Mouse (Mus musculus) neural tube, embryonic 12.5 days (tissue): Measurements from ENCODE around the gene Nfatc3. TPM values are rescaled to one million over a fixed set of nuclear protein-coding genes. Genes with fewer than 3 reads are reported as not detected.
A peak's percentile ranks its signal among the peaks of the same experiment; 100 is the strongest.

Source experiments
- ATAC-seq: fragments of 200-750 bp; cut with Nextera tagmentation; 2 replicates; pipeline ENCODE4 v1.8.0; 2017; ENCODE audit warnings: low read depth, mild to moderate bottlenecking, moderate TSS enrichment, moderate library complexity; ENCODE audit not compliant: low FRiP score
- H3K27ac ChIP-seq: fragments of 300-500 bp; sonication (generic); 2 replicates; pipeline ENCODE4 v1.5.1; 2016
- H3K27me3 ChIP-seq: fragments of 300-500 bp; sonication (generic); replicated peaks from 2 replicates; pipeline ENCODE4 v1.6.1; 2016; ENCODE audit warnings: mild to moderate bottlenecking
- H3K36me3 ChIP-seq: fragments of 300-500 bp; sonication (generic); 2 replicates; pipeline ENCODE4 v1.6.1; 2016; ENCODE audit warnings: mild to moderate bottlenecking
- H3K4me1 ChIP-seq: fragments of 300-500 bp; sonication (generic); 2 replicates; pipeline ENCODE4 v1.6.1; 2016
- H3K4me2 ChIP-seq: fragments of 300-500 bp; sonication (generic); replicated peaks from 2 replicates; pipeline ENCODE4 v1.6.1; 2016; ENCODE audit warnings: mild to moderate bottlenecking
- H3K4me3 ChIP-seq: fragments of 300-500 bp; sonication (generic); 2 replicates; pipeline ENCODE4 v1.5.1; 2016
- H3K9ac ChIP-seq: fragments of 300-500 bp; sonication (generic); 2 replicates; pipeline ENCODE4 v1.6.1; 2016; ENCODE audit warnings: mild to moderate bottlenecking
- H3K9me3 ChIP-seq: fragments of 300-500 bp; sonication (generic); 2 replicates; pipeline ENCODE4 v1.6.1; 2016; ENCODE audit warnings: mild to moderate bottlenecking
- WGBS: fragments of 180-500 bp; shearing (Covaris S2); methylation state at CpG from one replicate; pipeline ENCODE4 v1.1.7; 2016; 5-methylcytosine and 5-hydroxymethylcytosine counted together
- polyA plus RNA-seq: library from polyadenylated mRNA; unstranded; fragments of >200 nt; fragmentation: Nextera tagmentation; extraction: Ambion mirVana; gene quantifications from 2 replicates; pipeline ENCODE4 v1.2.1, GENCODE M21; 2016

Nfatc3 gene
- polyA plus RNA-seq, 1 experiment from 2014 or later = 4.4 TPM

- Histone ChIP-seq H3K9me3 (no peaks in the 10 kb centered on the region), H3K27me3 (no peaks in the 10 kb centered on the region), H3K9ac (no peak overlapping the region), H3K36me3 (no peaks in the 10 kb centered on the region), H3K4me3 (no peak overlapping the region), H3K4me2 (peak overlapping the region; percentile 78), H3K27ac (no peak overlapping the region), H3K4me1 (peaks cover 23% of the 10 kb centered on the region)
- ATAC-seq = no peak
- 89% methylated on average over 6 of the region's 6 CpGs for WGBS
Measured at GRCm38 (mm10) chr8:106061686-106062085, 3.0 kb downstream of the Nfatc3 start.

DNA sequence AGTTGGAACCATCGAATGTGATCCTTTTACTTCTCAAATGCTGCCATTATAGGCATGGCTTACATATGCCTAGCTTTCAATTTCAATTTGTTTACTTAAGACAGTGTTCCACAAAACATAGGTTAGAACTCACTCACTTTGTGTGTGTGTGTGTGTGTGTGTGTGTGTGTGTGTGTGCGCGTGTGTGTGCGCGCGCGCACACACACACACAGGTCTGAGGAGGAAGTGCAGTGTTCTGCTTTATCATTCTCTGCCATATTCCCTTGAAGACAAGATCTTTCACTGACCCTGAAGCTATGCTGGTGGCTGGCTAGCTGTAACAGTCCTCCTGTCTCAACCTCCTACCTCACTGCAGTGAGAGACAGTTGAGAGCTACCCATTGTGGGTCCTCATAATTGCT, 4.4 kb downstream of the Nfatc3 start:
- ATAC-seq = no peak
- 97% methylated on average over 7 of the region's 7 CpGs for WGBS

GRCm38 (mm10) chr8:106066721-106067120, 8.1 kb downstream of the Nfatc3 start:
- no peaks in the 10 kb centered on the region for H3K9me3 ChIP-seq
- no peak overlapping the region for H3K27ac ChIP-seq
- H3K4me2 ChIP-seq = no peak overlapping the region
- H3K27me3 ChIP-seq = no peaks in the 10 kb centered on the region
- H3K4me1 ChIP-seq = peaks cover 2% of the 10 kb centered on the region; the same call in 1 of the 2 replicates
- no peak overlapping the region for H3K4me3 ChIP-seq
- ATAC-seq = no peak
- no peaks in the 10 kb centered on the region for H3K36me3 ChIP-seq
- H3K9ac ChIP-seq = no peak overlapping the region
- 97% methylated on average over 2 of the region's 2 CpGs for WGBS

More for the DNA sequence above, 4.4 kb downstream of the Nfatc3 start:
- Histone ChIP-seq H3K27ac (no peak overlapping the region), H3K27me3 (no peaks in the 10 kb centered on the region), H3K9me3 (no peaks in the 10 kb centered on the region), H3K4me1 (peaks cover 23% of the 10 kb centered on the region), H3K4me2 (no peak overlapping the region), H3K4me3 (no peak overlapping the region), H3K36me3 (no peaks in the 10 kb centered on the region), H3K9ac (no peak overlapping the region)

GRCm38 (mm10) chr8:106069565-106069964, 10.9 kb downstream of the Nfatc3 start:
- no peaks in the 10 kb centered on the region for H3K9me3 ChIP-seq
- no peaks in the 10 kb centered on the region for H3K27me3 ChIP-seq
- 84% methylated on average over 1 of the region's 1 CpGs for WGBS

GRCm38 (mm10) chr8:106072113-106072512, 13.5 kb downstream of the Nfatc3 start:
- Histone ChIP-seq H3K27me3 (no peaks in the 10 kb centered on the region), H3K27ac (no peak overlapping the region), H3K4me3 (no peak overlapping the region), H3K4me1 (no peaks in the 10 kb centered on the region), H3K4me2 (no peak overlapping the region), H3K36me3 (no peaks in the 10 kb centered on the region), H3K9me3 (no peaks in the 10 kb centered on the region), H3K9ac (no peak overlapping the region)
- no peak for ATAC-seq

More at GRCm38 (mm10) chr8:106069565-106069964, 10.9 kb downstream of the Nfatc3 start:
- H3K36me3 ChIP-seq = no peaks in the 10 kb centered on the region
- no peak overlapping the region for H3K27ac ChIP-seq
- H3K4me1 ChIP-seq = no peaks in the 10 kb centered on the region
- no peak overlapping the region for H3K9ac ChIP-seq
- no peak overlapping the region for H3K4me2 ChIP-seq
- no peak overlapping the region for H3K4me3 ChIP-seq
- no peak for ATAC-seq

- Histone ChIP-seq H3K27ac (no peak overlapping the region), H3K4me3 (no peak overlapping the region), H3K9ac (no peak overlapping the region), H3K36me3 (peaks cover 4% of the 10 kb centered on the region; the same call in 1 of the 2 replicates), H3K27me3 (no peaks in the 10 kb centered on the region), H3K4me2 (no peak overlapping the region), H3K4me1 (no peaks in the 10 kb centered on the region), H3K9me3 (no peaks in the 10 kb centered on the region)
- ATAC-seq = no peak
Measured at GRCm38 (mm10) chr8:106074236-106074635, 15.6 kb downstream of the Nfatc3 start.

DNA sequence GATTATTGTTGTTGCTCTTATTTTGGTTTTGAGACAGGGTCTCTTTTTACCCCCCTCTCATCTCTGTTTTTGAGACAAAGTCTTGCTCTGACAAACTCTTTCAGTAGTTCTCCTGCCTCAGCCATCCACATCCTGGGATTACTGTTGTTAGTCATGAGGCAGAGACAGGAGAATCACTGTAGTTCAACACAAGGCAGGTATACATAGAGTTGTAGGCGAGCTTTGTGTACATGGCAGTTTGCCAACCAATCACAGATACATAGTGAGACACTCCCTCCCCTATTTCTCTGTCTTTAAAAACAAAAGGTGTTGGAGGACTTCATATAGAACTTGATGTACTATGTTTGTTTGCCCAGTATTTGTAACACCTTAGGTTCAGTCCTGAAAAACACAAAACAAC, 16.0 kb downstream of the Nfatc3 start:
- H3K4me1 ChIP-seq = no peaks in the 10 kb centered on the region
- no peak overlapping the region for H3K4me2 ChIP-seq
- H3K4me3 ChIP-seq = no peak overlapping the region
- WGBS = 96% methylated on average over 1 of the region's 1 CpGs
- no peak overlapping the region for H3K9ac ChIP-seq
- no peak overlapping the region for H3K27ac ChIP-seq
- ATAC-seq = no peak
- H3K27me3 ChIP-seq = no peaks in the 10 kb centered on the region
- peaks cover 8% of the 10 kb centered on the region; the same call in 1 of the 2 replicates for H3K36me3 ChIP-seq
- H3K9me3 ChIP-seq = no peaks in the 10 kb centered on the region

GRCm38 (mm10) chr8:106075161-106075862, 16.7 kb downstream of the Nfatc3 start:
- H3K27ac ChIP-seq = no peak overlapping the region
- H3K36me3 ChIP-seq = peaks cover 8% of the 10 kb centered on the region; the same call in 1 of the 2 replicates
- H3K9ac ChIP-seq = no peak overlapping the region
- 88% methylated on average over 9 of the region's 9 CpGs for WGBS
- no peak for ATAC-seq
- H3K27me3 ChIP-seq = no peaks in the 10 kb centered on the region
- no peak overlapping the region for H3K4me3 ChIP-seq
- no peaks in the 10 kb centered on the region for H3K4me1 ChIP-seq
- H3K9me3 ChIP-seq = no peaks in the 10 kb centered on the region
- no peak overlapping the region for H3K4me2 ChIP-seq

GRCm38 (mm10) chr8:106075863-106076174, 17.2 kb downstream of the Nfatc3 start:
- 95% methylated on average over 5 of the region's 5 CpGs for WGBS
- ATAC-seq = no peak
- H3K4me3 ChIP-seq = no peak overlapping the region
- peaks cover 8% of the 10 kb centered on the region; the same call in 1 of the 2 replicates for H3K36me3 ChIP-seq
- no peaks in the 10 kb centered on the region for H3K9me3 ChIP-seq
- H3K27ac ChIP-seq = no peak overlapping the region
- no peak overlapping the region for H3K4me2 ChIP-seq
- H3K9ac ChIP-seq = no peak overlapping the region
- no peaks in the 10 kb centered on the region for H3K27me3 ChIP-seq
- H3K4me1 ChIP-seq = no peaks in the 10 kb centered on the region

DNA sequence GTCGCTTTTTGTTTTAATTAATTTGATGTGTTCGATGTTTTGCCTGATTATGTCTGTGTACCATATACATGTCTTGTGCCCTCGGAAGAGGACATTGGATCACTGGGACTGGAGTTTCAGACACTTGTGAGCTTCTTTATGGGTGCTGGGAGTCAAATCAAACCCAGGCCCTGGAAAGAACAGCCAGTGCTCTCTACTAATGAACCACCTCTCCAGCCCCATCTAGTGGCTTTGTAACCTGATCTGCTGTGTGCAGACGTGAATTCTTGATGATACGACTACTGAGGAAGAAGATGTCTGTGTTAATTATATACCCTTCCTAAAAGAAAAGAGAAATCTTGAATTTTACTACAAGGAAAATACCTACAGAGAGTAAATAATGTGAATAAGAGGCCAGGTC, 18.0 kb downstream of the Nfatc3 start:
- H3K4me2 ChIP-seq = no peak overlapping the region
- no peaks in the 10 kb centered on the region for H3K27me3 ChIP-seq
- no peaks in the 10 kb centered on the region for H3K4me1 ChIP-seq
- H3K9ac ChIP-seq = no peak overlapping the region
- ATAC-seq = no peak
- peaks cover 8% of the 10 kb centered on the region; the same call in 1 of the 2 replicates for H3K36me3 ChIP-seq
- H3K27ac ChIP-seq = no peak overlapping the region
- H3K4me3 ChIP-seq = no peak overlapping the region
- 85% methylated on average over 5 of the region's 5 CpGs for WGBS
- H3K9me3 ChIP-seq = no peaks in the 10 kb centered on the region

DNA sequence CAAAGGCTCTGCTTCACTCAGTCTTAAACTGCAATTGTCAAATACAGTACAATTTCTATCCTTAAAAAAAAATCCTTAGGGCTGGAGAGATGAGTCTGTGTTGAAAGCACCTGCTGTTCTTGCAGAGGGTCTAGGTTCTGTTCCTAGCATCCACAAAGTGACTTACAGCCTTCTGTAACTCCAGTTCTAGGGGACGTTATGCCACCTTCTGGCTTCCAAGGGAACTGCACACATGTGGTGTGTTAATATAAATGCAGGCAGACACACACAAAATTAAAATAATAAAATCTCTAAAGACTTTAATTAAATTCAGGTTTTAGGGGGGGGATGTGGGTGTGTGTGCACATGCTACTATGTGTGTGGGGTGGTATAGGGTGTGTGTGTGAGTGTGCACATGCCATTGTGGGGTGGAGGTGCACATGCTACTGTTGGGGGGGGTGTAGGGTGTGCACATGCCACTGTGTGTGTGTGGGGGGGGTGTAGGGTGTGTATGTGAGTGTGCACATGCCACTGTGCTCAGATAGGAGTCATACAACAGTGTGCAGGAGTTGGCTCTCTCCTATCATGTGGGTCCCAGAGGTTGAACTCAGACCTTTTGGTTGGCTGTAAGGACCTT, 18.9 kb downstream of the Nfatc3 start:
- no peak overlapping the region for H3K27ac ChIP-seq
- H3K4me2 ChIP-seq = no peak overlapping the region
- no peaks in the 10 kb centered on the region for H3K4me1 ChIP-seq
- H3K4me3 ChIP-seq = no peak overlapping the region
- H3K36me3 ChIP-seq = peaks cover 9% of the 10 kb centered on the region; the same call in 1 of the 2 replicates
- H3K27me3 ChIP-seq = no peaks in the 10 kb centered on the region
- 88% methylated on average over 1 of the region's 1 CpGs for WGBS
- no peaks in the 10 kb centered on the region for H3K9me3 ChIP-seq
- no peak for ATAC-seq
- no peak overlapping the region for H3K9ac ChIP-seq

- no peak overlapping the region for H3K9ac ChIP-seq
- no peak overlapping the region for H3K4me2 ChIP-seq
- H3K36me3 ChIP-seq = peaks cover 24% of the 10 kb centered on the region
- no peaks in the 10 kb centered on the region for H3K27me3 ChIP-seq
- H3K9me3 ChIP-seq = no peaks in the 10 kb centered on the region
- H3K4me1 ChIP-seq = no peaks in the 10 kb centered on the region
- H3K27ac ChIP-seq = no peak overlapping the region
- ATAC-seq = no peak
- H3K4me3 ChIP-seq = no peak overlapping the region
- WGBS = 90% methylated on average over 4 of the region's 4 CpGs
Measured at GRCm38 (mm10) chr8:106102321-106102720, 43.7 kb downstream of the Nfatc3 start.

- H3K4me2 ChIP-seq = no peak overlapping the region
- no peaks in the 10 kb centered on the region for H3K4me1 ChIP-seq
- no peak overlapping the region for H3K27ac ChIP-seq
- H3K27me3 ChIP-seq = no peaks in the 10 kb centered on the region
- H3K9me3 ChIP-seq = no peaks in the 10 kb centered on the region
- no peak overlapping the region for H3K4me3 ChIP-seq
- no peak for ATAC-seq
- WGBS = 90% methylated on average over 2 of the region's 2 CpGs
- H3K9ac ChIP-seq = no peak overlapping the region
- peaks cover 34% of the 10 kb centered on the region for H3K36me3 ChIP-seq
Measured at GRCm38 (mm10) chr8:106103888-106104287, 45.2 kb downstream of the Nfatc3 start.
